Mouse (Mus musculus) bone marrow, adult 2 months (tissue): ENCODE data around the gene Slc15a1.

Experiments used
- CTCF ChIP-seq: fragments of 200-500 bp; IDR thresholded peaks from 2 replicates; pipeline ENCODE4 v1.5.1; 2011; ENCODE audit warnings: low read length, control low read depth; ENCODE audit not compliant: control insufficient read depth, insufficient read depth
- POLR2A ChIP-seq: fragments of 200-500 bp; IDR thresholded peaks from 2 replicates; pipeline ENCODE4 v1.6.1; 2011; ENCODE audit warnings: low read depth, mild to moderate bottlenecking, control low read depth, low read length, borderline replicate concordance; ENCODE audit not compliant: control insufficient read depth

GRCm38 (mm10) chr14:121437026-121437425 is 68.0 kb downstream of the Slc15a1 start:
- TF ChIP-seq CTCF (no peak), POLR2A (no peak)
